Mouse (Mus musculus) kidney, adult 2 months (tissue): Measurements from ENCODE around the gene Cldn7. TPM values are rescaled to one million over a fixed set of nuclear protein-coding genes. Genes with fewer than 3 reads are reported as not detected.
A peak's percentile ranks its signal among the peaks of the same experiment; 100 is the strongest.

Experiments used
- DNase-seq: peaks from one replicate; pipeline ENCODE4 v3.0.0; 2021
- H3K27ac ChIP-seq: fragments of 200-500 bp; 2 replicates; pipeline ENCODE4 v1.5.1; 2012; ENCODE audit warnings: low read depth, low read length, control low read depth, inconsistent platforms; ENCODE audit not compliant: insufficient read depth
- H3K27me3 ChIP-seq: fragments of 200-500 bp; replicated peaks from 2 replicates; pipeline ENCODE4 v1.6.1; 2012; ENCODE audit warnings: mild to moderate bottlenecking, moderate library complexity, low read length, inconsistent platforms; ENCODE audit not compliant: control insufficient read depth, insufficient read depth
- H3K36me3 ChIP-seq: fragments of 200-500 bp; 2 replicates; pipeline ENCODE4 v1.6.1; 2012; ENCODE audit warnings: mild to moderate bottlenecking, moderate library complexity, low read length, inconsistent platforms; ENCODE audit not compliant: control insufficient read depth, insufficient read depth
- H3K4me1 ChIP-seq: fragments of 200-500 bp; 2 replicates; pipeline ENCODE4 v1.6.1; 2011; ENCODE audit warnings: low read length; ENCODE audit not compliant: control insufficient read depth, insufficient read depth
- H3K4me3 ChIP-seq: fragments of 200-500 bp; 2 replicates; pipeline ENCODE4 v1.5.1; 2011; ENCODE audit warnings: mild to moderate bottlenecking, low read depth, low read length, control low read depth; ENCODE audit not compliant: insufficient read depth
- CTCF ChIP-seq: fragments of 200-500 bp; conservative IDR thresholded peaks from 2 replicates; pipeline ENCODE4 v1.5.1; 2011; ENCODE audit warnings: low read depth, mild to moderate bottlenecking, control low read depth, low read length, moderate library complexity, mixed read lengths; ENCODE audit not compliant: insufficient read depth, insufficient read length
- POLR2A ChIP-seq: fragments of 200-500 bp; IDR thresholded peaks from one replicate; pipeline ENCODE4 v1.6.1; 2011; ENCODE audit warnings: low read depth, low read length, control low read depth
- WGBS: fragments of 180-500 bp; shearing (Covaris S2); methylation state at CpG from one replicate; pipeline ENCODE4 v1.1.7; 2018; 5-methylcytosine and 5-hydroxymethylcytosine counted together
- polyA plus RNA-seq: library from polyadenylated mRNA; depleted of rRNA; stranded (reverse); fragments of >200 nt; gene quantifications from 2 replicates; pipeline ENCODE4 v1.2.3, GENCODE M21; 2012

Gene Cldn7
- polyA plus RNA-seq, 1 experiment: 40.0 TPM

- no peaks in the 10 kb centered on the region for H3K4me1 ChIP-seq
- H3K27me3 ChIP-seq: no peaks in the 10 kb centered on the region
- 73% methylated on average over 1 of the region's 1 CpGs for WGBS
- TF ChIP-seq POLR2A (no peak), CTCF (0 out of 2 replicates have a peak, but pooled peaks have one; percentile 4)
- H3K27ac ChIP-seq: no peak overlapping the region
- H3K4me3 ChIP-seq: no peak overlapping the region
- no peak for DNase-seq
- no peaks in the 10 kb centered on the region for H3K36me3 ChIP-seq
Measured at GRCm38 (mm10) chr11:69956218-69956617, 8.4 kb upstream of the Cldn7 start.

GRCm38 (mm10) chr11:69960616-69961015 is 4.0 kb upstream of the Cldn7 start:
- Histone ChIP-seq H3K27me3 (peaks cover 1% of the 10 kb centered on the region; the same call in 1 of the 2 replicates), H3K27ac (no peak overlapping the region), H3K4me1 (no peaks in the 10 kb centered on the region), H3K4me3 (no peak overlapping the region), H3K36me3 (no peaks in the 10 kb centered on the region)
- WGBS: 51% methylated on average over 5 of the region's 5 CpGs
- peak; percentile 30 for TF ChIP-seq CTCF
- TF ChIP-seq POLR2A: no peak
- DNase-seq: no peak

- peaks cover 1% of the 10 kb centered on the region; the same call in 1 of the 2 replicates for H3K4me1 ChIP-seq
- 34% methylated on average over 5 of the region's 5 CpGs for WGBS
- peaks cover 1% of the 10 kb centered on the region; the same call in 1 of the 2 replicates for H3K27me3 ChIP-seq
- no peak overlapping the region for H3K27ac ChIP-seq
- H3K36me3 ChIP-seq: no peaks in the 10 kb centered on the region
- H3K4me3 ChIP-seq: no peak overlapping the region
- TF ChIP-seq POLR2A (no peak), CTCF (no peak)
- no peak for DNase-seq
Measured at GRCm38 (mm10) chr11:69961841-69962240, 2.7 kb upstream of the Cldn7 start.

GRCm38 (mm10) chr11:69965271-69966005 is 859 bp downstream of the Cldn7 start:
- no peak for TF ChIP-seq CTCF
- TF ChIP-seq POLR2A: peak; percentile 15
- H3K4me1 ChIP-seq: peaks cover 3% of the 10 kb centered on the region; the same call in 1 of the 2 replicates
- H3K27me3 ChIP-seq: peaks cover 1% of the 10 kb centered on the region; the same call in 1 of the 2 replicates
- peak overlapping the region; percentile 70 for H3K4me3 ChIP-seq
- H3K36me3 ChIP-seq: no peaks in the 10 kb centered on the region
- WGBS: 7% methylated on average over 49 of the region's 49 CpGs
- H3K27ac ChIP-seq: peak overlapping the region; percentile 72
- peak; percentile 77 for DNase-seq

GRCm38 (mm10) chr11:69966006-69966859 is 1.7 kb downstream of the Cldn7 start:
- 5% methylated on average over 59 of the region's 59 CpGs for WGBS
- H3K36me3 ChIP-seq: no peaks in the 10 kb centered on the region
- peak overlapping the region; percentile 70 for H3K4me3 ChIP-seq
- peak overlapping the region; percentile 67; the same call in 1 of the 2 replicates for H3K27ac ChIP-seq
- H3K27me3 ChIP-seq: peaks cover 1% of the 10 kb centered on the region; the same call in 1 of the 2 replicates
- DNase-seq: peak; percentile 37
- peaks cover 3% of the 10 kb centered on the region; the same call in 1 of the 2 replicates for H3K4me1 ChIP-seq
- TF ChIP-seq POLR2A (no peak), CTCF (no peak)

GRCm38 (mm10) chr11:69966860-69967517 is 2.4 kb downstream of the Cldn7 start:
- TF ChIP-seq CTCF (no peak), POLR2A (no peak)
- Histone ChIP-seq H3K36me3 (no peaks in the 10 kb centered on the region; the same call in 1 of the 2 replicates), H3K4me1 (peaks cover 3% of the 10 kb centered on the region; the same call in 1 of the 2 replicates), H3K27ac (no peak overlapping the region), H3K27me3 (peaks cover 1% of the 10 kb centered on the region; the same call in 1 of the 2 replicates), H3K4me3 (peak overlapping the region; percentile 70)
- 36% methylated on average over 17 of the region's 17 CpGs for WGBS
- DNase-seq: no peak
